Mouse (Mus musculus) CH12.LX (cell line): Measurements from ENCODE around the gene Msi2.

Source experiments
- BHLHE40 ChIP-seq: IDR thresholded peaks from 2 replicates; pipeline ENCODE4 v1.6.1; 2011; ENCODE audit warnings: mild to moderate bottlenecking, low read depth, low read length, improper control_type of control experiment
- CTCF ChIP-seq, 2 experiments: IDR thresholded peaks in 1 of 2; conservative IDR thresholded peaks in 1 of 2; 2 replicates each; pipeline ENCODE4 v1.5.1; 2011 to 2012; ENCODE audit warnings: low read depth in 2 of 2, low read length in 2 of 2, improper control_type of control experiment in 1 of 2, inconsistent platforms in 1 of 2, mild to moderate bottlenecking in 1 of 2, moderate library complexity in 1 of 2
- ETS1 ChIP-seq: conservative IDR thresholded peaks from 2 replicates; pipeline ENCODE4 v1.6.1; 2012; ENCODE audit warnings: low read depth, mild to moderate bottlenecking, inconsistent platforms, low read length, improper control_type of control experiment, moderate library complexity
- HCFC1 ChIP-seq: IDR thresholded peaks from 2 replicates; pipeline ENCODE4 v1.6.1; 2012; ENCODE audit warnings: low read depth, mild to moderate bottlenecking, inconsistent platforms, low read length, improper control_type of control experiment
- MAFK ChIP-seq: IDR thresholded peaks from 2 replicates; pipeline ENCODE4 v1.6.1; 2011; ENCODE audit warnings: low read length, improper control_type of control experiment; ENCODE audit not compliant: insufficient replicate concordance
- ZC3H11A ChIP-seq: IDR thresholded peaks from 2 replicates; pipeline ENCODE4 v1.6.1; 2012; ENCODE audit warnings: low read depth, mild to moderate bottlenecking, inconsistent platforms, low read length, improper control_type of control experiment

DNA sequence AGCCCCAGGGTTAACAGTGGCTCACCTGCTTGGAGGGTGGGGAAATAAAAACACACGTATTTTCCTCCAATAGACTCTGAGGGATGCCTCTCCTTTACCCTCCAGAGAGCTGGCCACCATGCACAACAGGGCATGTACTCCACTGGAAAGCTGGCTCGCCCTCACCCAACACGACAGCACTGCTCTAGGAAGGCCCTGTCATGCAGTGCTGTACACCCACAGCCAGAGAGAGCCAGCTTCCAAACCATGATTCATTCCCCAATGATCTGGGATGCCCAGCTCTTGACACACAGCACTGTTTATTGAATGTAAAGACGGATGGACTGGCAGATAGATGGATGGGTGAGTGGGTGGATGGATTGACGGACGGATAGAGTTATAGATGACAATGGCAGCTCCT lies 269.1 kb downstream of the Msi2 start:
- TF ChIP-seq MAFK (no peak), ETS1 (no peak), CTCF (conservative IDR thresholded peaks at IDR 0.05 in 1 of 2, IDR thresholded peaks at IDR 0.05 in 1 of 2; ENCODE audit: low read depth in 2 of 2, low read length in 2 of 2) (no peak), HCFC1 (no peak), BHLHE40 (no peak), ZC3H11A (no peak)
